8 mouse cellular contexts compared by ENCODE assay signal in genomic region chr11:97114671-97115601, GRCm38 (mm10). TPM values are rescaled to one million over a fixed set of nuclear protein-coding genes. Genes with fewer than 3 reads are reported as not detected.
DNase-seq lines count a peak whose midpoint lies in the region; ATAC-seq and TF ChIP-seq lines count a peak whose summit lies in the region.

TSS of gene Tbx21 (minus strand) at chr11:97115331.

- H3K36me3 ChIP-seq in kidney, postnatal 0 days (ENCODE audit: insufficient read depth, low read length), result no peaks in the 10 kb centered on the region
- no peaks in the 10 kb centered on the region for H3K36me3 ChIP-seq in limb, embryonic 10.5 days
- H3K36me3 ChIP-seq in neural tube, embryonic 15.5 days, result no peaks in the 10 kb centered on the region

- WGBS in kidney, postnatal 0 days, result under 1% methylated on average over 81 of the region's 87 CpGs
- WGBS in limb, embryonic 10.5 days, result under 1% methylated on average over 83 of the region's 87 CpGs
- under 1% methylated on average over 86 of the region's 87 CpGs for WGBS in neural tube, embryonic 15.5 days

- no peak for ATAC-seq in kidney, postnatal 0 days (replicated peaks; ENCODE audit: low FRiP score, low read depth)
- ATAC-seq in neural tube, embryonic 15.5 days (ENCODE audit: low FRiP score), result no peak

- no peak within 1 kb of the TSS for H3K27ac ChIP-seq in kidney, postnatal 0 days
- peak within 1 kb of the TSS; percentile 37; the same call in 1 of the 2 replicates for H3K27ac ChIP-seq in limb, embryonic 10.5 days
- no peak within 1 kb of the TSS for H3K27ac ChIP-seq in neural tube, embryonic 15.5 days (replicated peaks)

- H3K9me3 ChIP-seq in kidney, postnatal 0 days (replicated peaks; ENCODE audit: low read length), result no peaks in the 10 kb centered on the region
- H3K9me3 ChIP-seq in limb, embryonic 10.5 days (replicated peaks), result no peaks in the 10 kb centered on the region
- H3K9me3 ChIP-seq in neural tube, embryonic 15.5 days (replicated peaks), result no peaks in the 10 kb centered on the region

- peak within 1 kb of the TSS; percentile 36 for H3K4me3 ChIP-seq in kidney, postnatal 0 days (replicated peaks; ENCODE audit: low read depth, low read length)
- peak within 1 kb of the TSS; percentile 53 for H3K4me3 ChIP-seq in limb, embryonic 10.5 days
- peak within 1 kb of the TSS; percentile 35 for H3K4me3 ChIP-seq in neural tube, embryonic 15.5 days (replicated peaks)

- no peak within 1 kb of the TSS for H3K9ac ChIP-seq in kidney, postnatal 0 days (ENCODE audit: low read depth, low read length)
- no peak within 1 kb of the TSS for H3K9ac ChIP-seq in neural tube, embryonic 15.5 days (replicated peaks)

- peak within 1 kb of the TSS; percentile 59 for H3K4me2 ChIP-seq in kidney, postnatal 0 days (ENCODE audit: low read length)
- H3K4me2 ChIP-seq in neural tube, embryonic 15.5 days, result peak within 1 kb of the TSS; percentile 68

- peaks cover 6% of the 10 kb centered on the region for H3K4me1 ChIP-seq in kidney, postnatal 0 days (replicated peaks; ENCODE audit: insufficient read depth, low read length)
- peaks cover 32% of the 10 kb centered on the region for H3K4me1 ChIP-seq in limb, embryonic 10.5 days
- peaks cover 13% of the 10 kb centered on the region for H3K4me1 ChIP-seq in neural tube, embryonic 15.5 days

- TF ChIP-seq CTCF in kidney, postnatal 0 days (IDR thresholded peaks at IDR 0.05; ENCODE audit: low read depth), result no peak

- DNase-seq in kidney, postnatal 0 days (ENCODE audit: low spot score), result no peak
- no peak for DNase-seq in kidney, postnatal 25 days
- DNase-seq in embryo, embryonic 11 days, result peak; percentile 66
- peak; percentile 60 for DNase-seq in limb, embryonic 10.5 days (ENCODE audit: low spot score)
- no peak for DNase-seq in cerebellum, adult 8-10 months
- no peak for DNase-seq in right cerebral cortex, adult 2 months (ENCODE audit: low spot score in 2 of 2)
- no peak for DNase-seq in gastrocnemius, postnatal 25 days

- H3K27me3 ChIP-seq in kidney, postnatal 0 days (ENCODE audit: insufficient read depth, low read length), result peaks cover 34% of the 10 kb centered on the region
- peaks cover 90% of the 10 kb centered on the region for H3K27me3 ChIP-seq in limb, embryonic 10.5 days (ENCODE audit: low read depth, poor library complexity, severe bottlenecking)
- H3K27me3 ChIP-seq in neural tube, embryonic 15.5 days (replicated peaks), result peaks cover 71% of the 10 kb centered on the region

RNA-seq across cellular contexts. Expression of gene Tbx21, which starts in this region (rescaled TPM):
- 0.15 TPM in 1 of 2 replicates, not detected in the other for polyA plus RNA-seq in kidney, postnatal 0 days (2015; fragmentation: Nextera tagmentation; extraction: Ambion mirVana)
- polyA plus RNA-seq in limb, embryonic 10.5 days (2016; fragmentation: Nextera tagmentation; extraction: Ambion mirVana), result 0.05 and 0.08 TPM in 2 replicates
- polyA plus RNA-seq in neural tube, embryonic 15.5 days (2015; fragmentation: Nextera tagmentation; extraction: Ambion mirVana), result 0.23 and 0.43 TPM in 2 replicates
- under 1 TPM; 0.41 to 0.86 TPM for total RNA-seq in gastrocnemius, postnatal 25 days (2021)

Comparison
In these comparisons a context has a peak if more than half of its experiments do, and no peak if none do; other contexts are left out.
1. Peak in DNase-seq, H3K4me3 ChIP-seq and H3K27ac ChIP-seq in limb, embryonic 10.5 days; RNA of the gene not detected or under 1 TPM.